In genomic region chr5:112868620-112869019, GRCm38 (mm10) we compare ENCODE assay signal across 25 mouse cellular contexts. TPM values are rescaled to one million over a fixed set of nuclear protein-coding genes. Genes with fewer than 3 reads are reported as not detected.
"Had no signal": no experiment of that assay in that cellular context is flagged by ENCODE, and none has a peak within 500 bp of the region (broad histone marks: within the 10 kb centered on the region; RNA-seq: fewer than 3 reads in every experiment).

No protein-coding gene starts in this region.

- H3K27ac ChIP-seq: heart, embryonic 10.5 days; hindbrain, embryonic 10.5 days; hindbrain, embryonic 12.5 days; hindbrain, embryonic 14.5 days; layer of hippocampus, adult 2 months; left cerebral cortex, adult 2 months; limb, embryonic 10.5 days; limb, embryonic 12.5 days; liver, embryonic 13.5 days had no signal

- H3K4me2 ChIP-seq: heart, embryonic 12.5 days; hindbrain, embryonic 12.5 days; hindbrain, embryonic 14.5 days; limb, embryonic 12.5 days; liver, embryonic 11.5 days; liver, embryonic 13.5 days had no signal

- H3K9me3 ChIP-seq: heart, embryonic 10.5 days; heart, embryonic 12.5 days; hindbrain, embryonic 10.5 days; hindbrain, embryonic 12.5 days; limb, embryonic 10.5 days; limb, embryonic 12.5 days; liver, embryonic 13.5 days had no signal

- H3K27me3 ChIP-seq: heart, embryonic 12.5 days; liver, embryonic 13.5 days had no signal

- DNase-seq: gastrocnemius, postnatal 14 days; gastrocnemius, postnatal 36 days; heart, adult 18-20 months; heart, postnatal 10 days; heart, postnatal 4 days; kidney, adult 18-20 months; kidney, adult 8-10 months; kidney, postnatal 10 days; kidney, postnatal 25 days; kidney, postnatal 4 days; liver; liver, embryonic 13.5 days had no signal

- H3K9ac ChIP-seq: heart, embryonic 12.5 days; hindbrain, embryonic 12.5 days; hindbrain, embryonic 14.5 days; limb, embryonic 12.5 days; liver, embryonic 13.5 days had no signal

- H3K4me1 ChIP-seq: heart, embryonic 12.5 days; hindbrain, embryonic 12.5 days; limb, embryonic 12.5 days; liver, embryonic 13.5 days had no signal

- H3K36me3 ChIP-seq: hindbrain, embryonic 10.5 days; hindbrain, embryonic 12.5 days; limb, embryonic 10.5 days; limb, embryonic 12.5 days; liver, embryonic 13.5 days had no signal

- ATAC-seq: hindbrain, embryonic 16.5 days; inflammation-experienced regulatory T-cells, adult 6 months; intestine, embryonic 16.5 days had no signal

- H3K4me3 ChIP-seq: heart, embryonic 10.5 days; heart, embryonic 12.5 days; hindbrain, embryonic 10.5 days; hindbrain, embryonic 12.5 days; layer of hippocampus, adult 2 months; left cerebral cortex, adult 2 months; limb, embryonic 10.5 days; limb, embryonic 12.5 days; liver, embryonic 13.5 days had no signal

RNA-seq across cellular contexts. Expression of gene Myo18b, which starts 27.5 kb away (rescaled TPM):
- polyA plus RNA-seq: inflammation-experienced regulatory T-cells, adult 6 months had no signal
